Mouse (Mus musculus) forebrain, embryonic 14.5 days (tissue): ENCODE measurements around the gene Col23a1. TPM values are rescaled to one million over a fixed set of nuclear protein-coding genes. Genes with fewer than 3 reads are reported as not detected.

Experiments used
- ATAC-seq: fragments of 200-750 bp; cut with Nextera tagmentation; 2 replicates; pipeline ENCODE4 v1.8.0; 2017; ENCODE audit warnings: mild to moderate bottlenecking, moderate library complexity
- DNase-seq: peaks from one replicate; pipeline ENCODE4 v3.0.0-alpha.2; 2015; ENCODE audit warnings: low spot score
- H3K27ac ChIP-seq: fragments of 300-500 bp; sonication (generic); 2 replicates; pipeline ENCODE4 v1.5.1; 2014; ENCODE audit warnings: low read depth, mild to moderate bottlenecking, control low read depth, low read length, moderate library complexity
- H3K27me3 ChIP-seq: fragments of 300-500 bp; sonication (generic); replicated peaks from 2 replicates; pipeline ENCODE4 v1.6.1; 2014; ENCODE audit warnings: low read length, control low read depth, mixed read lengths; ENCODE audit not compliant: control insufficient read depth, insufficient read depth
- H3K36me3 ChIP-seq: fragments of 300-500 bp; sonication (generic); 2 replicates; pipeline ENCODE4 v1.6.1; 2014; ENCODE audit warnings: low read length, control low read depth; ENCODE audit not compliant: control insufficient read depth, insufficient read depth
- H3K4me1 ChIP-seq: fragments of 300-500 bp; sonication (generic); 2 replicates; pipeline ENCODE4 v1.6.1; 2014; ENCODE audit warnings: antibody characterized with exemption, low read length, control low read depth; ENCODE audit not compliant: control insufficient read depth, insufficient read depth
- H3K4me2 ChIP-seq: fragments of 300-500 bp; sonication (generic); 2 replicates; pipeline ENCODE4 v1.6.1; 2014; ENCODE audit warnings: mild to moderate bottlenecking, control low read depth, low read length
- H3K4me3 ChIP-seq: fragments of 300-500 bp; sonication (generic); 2 replicates; pipeline ENCODE4 v1.5.1; 2014; ENCODE audit warnings: low read depth, low read length, control low read depth
- H3K9ac ChIP-seq: fragments of 300-500 bp; sonication (generic); 2 replicates; pipeline ENCODE4 v1.6.1; 2014; ENCODE audit warnings: mild to moderate bottlenecking, low read length, control low read depth, moderate library complexity
- H3K9me3 ChIP-seq: fragments of 300-500 bp; sonication (generic); replicated peaks from 2 replicates; pipeline ENCODE4 v1.6.1; 2016; ENCODE audit warnings: low read length, control low read depth, mixed read lengths; ENCODE audit not compliant: control insufficient read depth
- WGBS: fragments of 180-500 bp; shearing (Covaris S2); extraction: QIAGEN DNeasy Blood & Tissue Kit; methylation state at CpG from one replicate; pipeline ENCODE4 v1.1.7; 2014; 5-methylcytosine and 5-hydroxymethylcytosine counted together
- polyA plus RNA-seq: library from polyadenylated mRNA; unstranded; fragments of >200 nt; fragmentation: Nextera tagmentation; extraction: Ambion mirVana; gene quantifications from 2 replicates; pipeline ENCODE4 v1.2.1, GENCODE M21; 2014

Gene Col23a1
- polyA plus RNA-seq, 1 experiment from 2014 or later = 2.5 TPM

DNA sequence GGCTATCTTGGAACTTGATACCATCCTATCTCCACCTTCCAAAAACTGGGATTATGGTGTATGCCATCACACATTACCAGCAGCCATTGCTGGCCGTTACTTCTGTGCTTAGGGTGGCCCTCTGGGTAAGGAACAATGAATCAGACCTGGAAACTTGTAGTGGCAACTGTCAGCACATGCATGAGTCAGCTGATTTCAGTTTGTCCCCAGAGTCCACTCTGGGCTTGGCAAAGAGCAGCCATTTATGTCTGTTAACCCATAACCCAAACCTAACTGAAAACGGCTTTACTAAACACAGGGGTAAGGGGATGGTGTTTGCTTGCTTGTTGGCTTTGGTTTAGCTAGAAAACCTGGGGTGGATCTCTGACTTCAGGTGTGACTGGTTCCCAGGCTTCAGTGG, 51.4 kb downstream of the Col23a1 start:
- 81% methylated on average over 2 of the region's 2 CpGs for WGBS
- no peak overlapping the region for H3K4me3 ChIP-seq
- H3K36me3 ChIP-seq = no peaks in the 10 kb centered on the region
- no peaks in the 10 kb centered on the region for H3K27me3 ChIP-seq
- no peaks in the 10 kb centered on the region for H3K4me1 ChIP-seq
- no peaks in the 10 kb centered on the region for H3K9me3 ChIP-seq
- no peak for ATAC-seq
- no peak overlapping the region for H3K27ac ChIP-seq
- no peak for DNase-seq
- H3K9ac ChIP-seq = no peak overlapping the region
- H3K4me2 ChIP-seq = no peak overlapping the region

GRCm38 (mm10) chr11:51342776-51343175, 53.1 kb downstream of the Col23a1 start:
- DNase-seq = no peak
- H3K36me3 ChIP-seq = no peaks in the 10 kb centered on the region
- H3K4me3 ChIP-seq = no peak overlapping the region
- H3K27me3 ChIP-seq = no peaks in the 10 kb centered on the region
- no peaks in the 10 kb centered on the region for H3K4me1 ChIP-seq
- H3K4me2 ChIP-seq = no peak overlapping the region
- H3K9me3 ChIP-seq = no peaks in the 10 kb centered on the region
- WGBS = 87% methylated on average over 6 of the region's 6 CpGs
- no peak overlapping the region for H3K9ac ChIP-seq
- no peak for ATAC-seq
- no peak overlapping the region for H3K27ac ChIP-seq

DNA sequence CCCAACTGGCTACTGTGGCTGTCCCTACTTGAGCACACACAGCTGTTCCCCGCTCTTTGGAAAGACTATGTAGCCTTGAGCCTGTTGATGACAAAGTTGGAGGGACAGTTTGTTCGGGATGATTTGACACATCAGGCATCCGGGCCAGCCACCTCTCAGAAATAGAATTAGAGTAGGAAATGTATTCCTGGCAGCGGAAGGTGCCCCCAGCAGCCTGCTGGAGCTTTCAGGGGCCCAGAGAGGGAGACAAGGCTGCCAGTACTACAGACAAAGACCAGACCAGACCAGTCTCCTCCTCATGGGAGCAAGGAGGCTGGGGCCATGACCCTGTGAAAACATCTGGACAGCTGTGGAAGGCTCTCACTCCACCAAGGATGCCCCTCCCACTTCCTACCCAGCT, 53.6 kb downstream of the Col23a1 start:
- ATAC-seq (no peak), DNase-seq (no peak)
- no peaks in the 10 kb centered on the region for H3K9me3 ChIP-seq
- WGBS = 91% methylated on average over 4 of the region's 4 CpGs
- no peaks in the 10 kb centered on the region for H3K27me3 ChIP-seq
- no peak overlapping the region for H3K27ac ChIP-seq
- H3K9ac ChIP-seq = no peak overlapping the region
- H3K4me1 ChIP-seq = no peaks in the 10 kb centered on the region
- no peaks in the 10 kb centered on the region for H3K36me3 ChIP-seq
- no peak overlapping the region for H3K4me2 ChIP-seq
- H3K4me3 ChIP-seq = no peak overlapping the region

- no peak overlapping the region for H3K4me3 ChIP-seq
- WGBS = 94% methylated on average over 5 of the region's 5 CpGs
- H3K27ac ChIP-seq = no peak overlapping the region
- no peaks in the 10 kb centered on the region for H3K4me1 ChIP-seq
- H3K9me3 ChIP-seq = no peaks in the 10 kb centered on the region
- ATAC-seq (no peak), DNase-seq (no peak)
- no peaks in the 10 kb centered on the region for H3K36me3 ChIP-seq
- H3K9ac ChIP-seq = no peak overlapping the region
- no peak overlapping the region for H3K4me2 ChIP-seq
- H3K27me3 ChIP-seq = no peaks in the 10 kb centered on the region
Observed at GRCm38 (mm10) chr11:51343728-51344289, 54.1 kb downstream of the Col23a1 start.

DNA sequence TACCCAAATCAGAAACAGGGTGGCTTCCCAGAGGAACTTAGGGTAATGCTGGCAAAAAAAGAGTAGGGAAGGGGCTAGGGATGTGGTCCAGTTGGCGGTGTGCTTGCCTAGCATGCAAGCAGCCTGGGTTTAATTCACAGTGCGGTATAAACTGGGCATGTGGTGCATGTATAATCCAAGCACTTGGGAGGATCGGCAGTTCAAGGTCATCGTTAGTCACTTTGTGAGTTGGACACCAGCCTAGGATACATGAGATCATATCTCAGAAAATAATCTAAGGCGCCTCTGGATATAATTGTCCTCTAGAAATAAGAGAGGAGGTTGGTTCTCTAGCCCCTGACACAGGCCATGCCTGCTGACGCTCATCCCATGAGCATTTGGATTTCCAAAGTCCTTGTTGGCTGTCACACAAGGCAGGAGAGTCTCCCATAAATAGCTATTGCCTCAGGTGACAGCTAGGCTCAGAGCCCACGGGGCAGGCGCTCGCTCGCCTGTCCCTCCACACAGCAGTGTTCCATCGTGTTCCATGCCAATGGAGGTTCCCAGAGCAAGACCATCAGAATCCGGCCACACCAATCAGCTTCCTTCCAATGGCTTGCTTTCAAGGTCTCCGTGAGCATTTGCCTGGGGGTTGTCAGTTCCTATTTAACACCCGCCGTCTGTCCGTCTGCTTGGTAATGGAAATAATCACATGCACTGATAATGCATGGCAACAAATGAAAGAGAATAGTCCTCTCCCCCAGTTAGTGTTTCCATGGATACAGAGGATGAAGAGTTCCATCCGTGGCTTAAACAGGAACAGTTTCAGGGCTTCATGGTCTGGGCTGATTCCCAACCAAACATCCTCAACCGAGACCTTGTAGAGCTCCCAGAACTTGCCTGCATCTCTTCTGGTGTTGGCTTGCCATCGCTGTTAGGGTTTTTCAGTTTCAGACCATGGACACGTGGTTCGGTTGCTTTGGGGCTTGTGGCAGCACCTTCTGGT, 56.1 kb downstream of the Col23a1 start:
- 83% methylated on average over 21 of the region's 21 CpGs for WGBS
- H3K4me1 ChIP-seq = no peaks in the 10 kb centered on the region
- no peak for DNase-seq
- no peaks in the 10 kb centered on the region for H3K36me3 ChIP-seq
- ATAC-seq = no peak
- no peak overlapping the region for H3K9ac ChIP-seq
- no peaks in the 10 kb centered on the region for H3K9me3 ChIP-seq
- no peaks in the 10 kb centered on the region for H3K27me3 ChIP-seq
- no peak overlapping the region for H3K4me3 ChIP-seq
- no peak overlapping the region for H3K4me2 ChIP-seq
- no peak overlapping the region for H3K27ac ChIP-seq

DNA sequence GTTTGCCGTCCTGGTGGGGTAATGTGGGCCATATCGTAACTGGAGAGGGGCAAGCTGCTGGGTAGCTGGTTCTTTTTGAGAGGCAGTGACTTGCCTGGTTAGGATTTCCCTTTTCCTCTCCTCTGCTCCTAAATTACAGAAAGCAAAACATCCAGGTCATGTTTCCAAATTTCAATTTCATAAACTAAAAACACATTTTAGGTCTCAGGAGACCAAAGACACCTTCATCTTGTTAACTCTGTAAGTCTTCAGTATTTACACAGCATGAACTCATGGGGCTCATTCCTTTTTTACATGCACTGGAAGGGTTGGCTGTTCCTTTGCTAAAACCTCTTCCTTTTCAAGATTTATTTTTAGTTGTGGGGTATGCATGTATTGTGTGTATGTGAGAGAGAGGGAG, 58.0 kb downstream of the Col23a1 start:
- Histone ChIP-seq H3K4me2 (no peak overlapping the region), H3K36me3 (no peaks in the 10 kb centered on the region), H3K9me3 (no peaks in the 10 kb centered on the region), H3K4me1 (no peaks in the 10 kb centered on the region), H3K4me3 (no peak overlapping the region), H3K27ac (no peak overlapping the region), H3K9ac (no peak overlapping the region), H3K27me3 (no peaks in the 10 kb centered on the region)
- no peak for ATAC-seq
- 90% methylated on average over 2 of the region's 2 CpGs for WGBS
- no peak for DNase-seq

- H3K4me2 ChIP-seq = no peak overlapping the region
- DNase-seq = no peak
- no peaks in the 10 kb centered on the region for H3K9me3 ChIP-seq
- no peak overlapping the region for H3K9ac ChIP-seq
- H3K4me3 ChIP-seq = no peak overlapping the region
- ATAC-seq = no peak
- no peaks in the 10 kb centered on the region for H3K27me3 ChIP-seq
- no peaks in the 10 kb centered on the region for H3K36me3 ChIP-seq
- no peaks in the 10 kb centered on the region for H3K4me1 ChIP-seq
- no peak overlapping the region for H3K27ac ChIP-seq
Observed at GRCm38 (mm10) chr11:51349665-51350064, 59.9 kb downstream of the Col23a1 start.

- Histone ChIP-seq H3K9ac (no peak overlapping the region), H3K27me3 (no peaks in the 10 kb centered on the region), H3K9me3 (no peaks in the 10 kb centered on the region), H3K36me3 (no peaks in the 10 kb centered on the region), H3K27ac (no peak overlapping the region), H3K4me2 (no peak overlapping the region), H3K4me3 (no peak overlapping the region), H3K4me1 (no peaks in the 10 kb centered on the region)
- 83% methylated on average over 9 of the region's 9 CpGs for WGBS
- DNase-seq (no peak), ATAC-seq (no peak)
Observed at GRCm38 (mm10) chr11:51351151-51351550, 61.4 kb downstream of the Col23a1 start.

- 68% methylated on average over 5 of the region's 5 CpGs for WGBS
- no peak overlapping the region for H3K9ac ChIP-seq
- ATAC-seq = no peak
Observed at GRCm38 (mm10) chr11:51351841-51352240, 62.1 kb downstream of the Col23a1 start.

More at GRCm38 (mm10) chr11:51351841-51352240, 62.1 kb downstream of the Col23a1 start:
- Histone ChIP-seq H3K27ac (no peak overlapping the region), H3K4me2 (no peak overlapping the region), H3K9me3 (no peaks in the 10 kb centered on the region), H3K4me3 (no peak overlapping the region), H3K4me1 (no peaks in the 10 kb centered on the region), H3K36me3 (no peaks in the 10 kb centered on the region), H3K27me3 (no peaks in the 10 kb centered on the region)
- DNase-seq = no peak
